Mouse (Mus musculus): ENCODE data around the gene Cplx2.

Cplx2 gene

DNA sequence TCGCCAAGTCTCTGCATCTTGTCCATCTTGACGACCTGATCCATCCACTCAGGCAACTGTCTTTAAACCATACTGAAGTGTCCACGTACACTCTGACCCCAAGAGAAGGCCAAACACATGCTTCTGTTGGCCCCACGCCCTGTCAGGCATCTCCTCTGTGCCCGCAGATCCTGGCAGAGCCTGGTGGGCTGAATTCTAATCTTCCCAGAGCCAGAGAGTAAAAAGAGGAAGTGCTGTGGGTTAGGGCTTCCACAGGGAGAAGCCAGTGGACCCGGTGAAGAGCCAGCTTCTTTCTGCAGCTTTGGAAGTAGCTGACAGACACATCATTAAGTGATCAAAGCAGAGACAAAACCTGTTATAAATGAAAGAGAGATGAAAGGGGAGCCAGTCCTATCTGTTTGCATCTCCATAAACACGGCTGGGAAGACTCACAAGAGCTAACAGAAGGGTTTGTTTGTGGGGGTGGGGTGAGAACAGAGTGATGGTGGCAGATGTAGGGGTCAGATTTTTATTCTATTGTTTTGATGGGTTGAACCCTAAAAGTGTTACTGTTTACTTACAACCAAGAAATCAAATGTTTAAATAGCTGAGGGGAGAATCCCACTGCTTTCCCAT, 29.5 kb downstream of the Cplx2 start:
- in situ Hi-C loops (cut with MboI; ENCODE audit: unreplicated experiment in 2 of 2), result no loop called here

DNA sequence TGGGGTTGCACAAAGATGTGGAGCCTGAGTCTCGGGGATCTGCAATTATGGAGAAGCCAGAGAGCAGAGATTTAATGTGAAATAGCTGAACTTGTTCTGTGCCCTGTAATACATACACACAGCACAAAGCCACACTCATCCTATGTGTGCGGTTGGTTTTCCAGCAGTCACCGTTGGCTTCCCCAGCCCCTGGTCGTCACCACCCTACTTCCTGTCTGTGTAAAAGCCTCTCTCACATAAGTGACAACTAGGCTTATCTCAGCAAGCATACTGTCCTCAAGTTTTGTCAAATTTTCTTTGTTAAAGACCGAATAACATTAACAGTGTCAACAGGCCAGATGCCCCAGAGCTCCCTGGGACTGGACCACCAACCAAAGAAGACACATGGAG, 30.0 kb downstream of the Cplx2 start:
- in situ Hi-C loops (cut with MboI; ENCODE audit: unreplicated experiment in 2 of 2), result no loop called here

DNA sequence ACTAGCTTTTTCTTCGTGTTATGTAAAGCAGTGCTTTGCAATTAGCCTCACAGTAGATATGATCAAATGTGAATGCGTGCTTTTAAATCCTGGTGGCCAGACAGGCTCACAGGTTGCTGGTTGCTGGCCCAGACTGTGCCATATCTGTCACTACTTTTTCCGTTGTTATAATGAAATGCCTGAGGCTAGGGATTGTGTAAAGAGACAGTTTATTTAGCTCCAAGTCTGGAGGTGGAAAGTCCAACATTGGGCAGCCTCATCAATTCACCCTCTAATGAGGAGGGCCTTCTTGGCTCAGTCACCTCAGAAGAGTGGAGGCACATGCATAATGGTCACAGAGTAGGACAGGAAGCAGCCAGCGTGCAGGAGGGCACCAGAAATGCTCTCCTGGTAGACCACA, 31.2 kb downstream of the Cplx2 start:
- in situ Hi-C loops (cut with MboI; ENCODE audit: unreplicated experiment in 2 of 2), result no loop called here

DNA sequence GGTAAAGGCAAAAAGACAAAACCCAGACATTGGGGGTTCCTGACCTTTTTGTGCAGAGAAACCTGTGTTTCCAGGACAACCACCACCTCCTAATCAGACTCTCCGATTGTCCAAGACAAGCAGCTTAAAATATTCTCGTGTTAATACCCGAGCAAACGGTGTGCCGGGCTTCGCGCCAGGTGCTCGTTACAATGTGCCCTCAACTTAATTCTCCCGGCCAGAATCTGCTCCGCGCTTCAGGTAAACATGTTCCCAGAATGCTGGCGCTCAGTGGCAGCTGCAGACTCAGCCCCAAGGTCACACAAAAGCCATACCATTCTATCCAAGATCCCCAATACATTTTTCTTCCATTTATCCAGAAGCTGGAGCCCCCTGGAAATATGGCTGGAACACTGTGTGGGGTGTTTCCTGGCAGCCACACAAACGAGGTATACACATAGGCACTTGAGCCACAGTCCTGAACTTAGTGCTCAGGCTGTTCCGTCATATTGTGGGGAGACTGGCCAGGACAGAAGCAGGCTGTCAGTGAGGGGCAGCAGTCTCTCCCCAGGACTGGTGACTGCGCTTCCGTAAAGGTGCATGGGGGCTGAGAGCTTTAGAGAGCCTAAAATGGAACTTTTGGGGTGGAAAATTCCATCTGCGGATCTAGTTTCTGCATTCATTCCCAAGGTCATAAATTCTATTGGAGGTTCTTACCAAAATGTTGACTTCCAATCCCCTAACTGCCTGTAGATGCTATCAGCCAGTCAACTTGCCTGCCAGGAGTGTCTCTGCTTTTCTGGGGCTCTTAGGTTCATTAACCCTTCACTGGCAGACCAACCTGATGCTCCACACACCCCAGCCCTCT, 32.3 kb downstream of the Cplx2 start:
- in situ Hi-C loops (cut with MboI; ENCODE audit: unreplicated experiment in 2 of 2), result no loop called here

DNA sequence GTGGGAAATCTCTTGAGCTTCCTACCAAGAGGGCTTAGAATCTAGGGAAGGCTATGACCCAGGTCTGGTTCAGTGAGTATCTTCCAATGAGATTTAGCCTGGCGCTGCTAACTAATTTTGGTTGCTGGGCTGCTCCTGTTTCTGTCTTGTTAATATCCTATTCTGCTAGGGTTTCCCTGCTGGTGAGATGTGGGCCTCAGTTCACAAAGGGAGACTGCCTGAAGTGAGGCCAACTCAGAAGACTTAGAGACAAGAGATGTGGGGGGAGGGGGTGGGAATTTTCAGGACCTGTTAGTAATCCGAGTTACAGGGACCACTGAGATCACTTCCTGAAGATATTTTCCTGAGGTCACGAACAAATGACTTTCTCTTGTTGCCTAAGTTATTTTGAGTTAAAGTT, 33.1 kb downstream of the Cplx2 start:
- in situ Hi-C loops (cut with MboI; ENCODE audit: unreplicated experiment in 2 of 2), result no loop called here

DNA sequence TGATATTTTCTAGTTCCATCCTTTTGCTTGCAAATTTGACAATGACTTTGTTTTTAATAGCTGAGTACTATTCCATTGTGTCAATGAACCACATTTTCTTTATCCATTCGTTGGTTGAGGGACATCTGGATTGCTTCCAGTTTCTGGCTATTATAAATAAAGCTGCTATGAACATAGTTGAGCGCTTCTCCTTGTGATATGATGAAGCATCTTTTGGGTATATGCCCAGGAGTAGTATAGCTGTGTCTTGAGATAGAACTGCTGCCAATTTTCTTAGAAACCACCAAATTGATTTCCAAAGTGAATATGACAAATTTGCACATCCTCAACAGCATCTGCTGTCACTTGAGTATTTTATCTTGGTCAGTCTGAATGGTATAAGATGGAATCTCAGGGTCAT, 34.7 kb downstream of the Cplx2 start:
- in situ Hi-C loops (cut with MboI; ENCODE audit: unreplicated experiment in 2 of 2), result no loop called here

DNA sequence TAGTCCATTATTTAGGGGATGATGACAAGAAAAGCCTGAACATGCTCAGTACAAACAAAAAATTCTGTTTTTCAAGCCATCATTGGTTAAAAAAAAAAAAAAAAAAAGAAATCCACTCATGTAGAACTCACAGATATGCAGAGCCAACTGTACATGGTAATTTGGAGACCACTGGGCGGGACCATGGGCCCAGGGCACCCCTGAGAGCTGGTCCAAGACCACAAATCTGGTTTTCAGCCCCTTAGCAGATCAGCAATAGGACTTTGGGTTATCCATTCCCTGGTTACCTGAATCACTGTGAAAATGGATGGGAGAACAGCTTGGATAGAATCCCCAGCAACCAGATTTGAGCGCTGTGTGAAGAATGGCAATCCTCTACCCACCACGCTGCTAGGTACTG, 40.5 kb downstream of the Cplx2 start:
- in situ Hi-C loops (cut with MboI; ENCODE audit: unreplicated experiment in 2 of 2), result no loop called here

DNA sequence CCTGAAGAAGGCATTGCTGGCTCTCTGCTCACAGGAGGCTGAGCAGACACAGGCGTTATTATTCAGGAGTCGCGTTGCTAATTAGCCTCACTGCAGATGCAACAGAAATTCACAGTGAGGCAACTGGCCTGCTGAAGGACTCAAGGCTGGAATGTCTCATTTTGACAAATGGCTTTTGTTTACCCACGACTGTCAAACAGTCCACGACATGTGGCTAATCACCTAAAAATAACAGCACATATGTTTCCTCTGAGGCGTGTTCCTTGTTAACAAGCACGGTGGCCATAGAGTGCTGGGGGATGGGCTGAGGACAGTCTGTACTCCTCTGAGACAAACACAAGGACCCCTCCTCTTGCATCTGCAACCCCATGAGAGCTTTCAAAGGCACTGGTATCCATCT, 41.1 kb downstream of the Cplx2 start:
- in situ Hi-C loops (cut with MboI; ENCODE audit: unreplicated experiment in 2 of 2), result no loop called here

DNA sequence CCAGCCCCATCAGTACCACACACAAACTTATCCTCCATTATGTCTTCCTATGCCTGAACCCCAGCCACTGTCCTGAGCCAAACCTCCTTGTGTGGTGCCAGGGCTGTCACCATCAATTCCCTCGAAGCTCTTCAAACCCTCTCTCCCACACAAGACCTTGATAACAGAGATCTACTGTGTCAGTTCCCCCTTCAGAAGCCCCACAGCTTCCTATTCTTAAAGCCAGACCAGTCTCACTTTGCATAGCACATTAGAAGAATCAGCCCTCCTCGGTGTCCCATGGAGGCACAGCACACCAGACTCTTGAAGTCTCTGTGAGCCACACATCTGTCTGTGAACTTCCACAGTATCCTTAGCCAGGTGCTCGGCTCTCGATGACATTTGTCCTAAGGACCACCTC, 41.6 kb downstream of the Cplx2 start:
- in situ Hi-C loops (cut with MboI; ENCODE audit: unreplicated experiment in 2 of 2), result no loop called here

DNA sequence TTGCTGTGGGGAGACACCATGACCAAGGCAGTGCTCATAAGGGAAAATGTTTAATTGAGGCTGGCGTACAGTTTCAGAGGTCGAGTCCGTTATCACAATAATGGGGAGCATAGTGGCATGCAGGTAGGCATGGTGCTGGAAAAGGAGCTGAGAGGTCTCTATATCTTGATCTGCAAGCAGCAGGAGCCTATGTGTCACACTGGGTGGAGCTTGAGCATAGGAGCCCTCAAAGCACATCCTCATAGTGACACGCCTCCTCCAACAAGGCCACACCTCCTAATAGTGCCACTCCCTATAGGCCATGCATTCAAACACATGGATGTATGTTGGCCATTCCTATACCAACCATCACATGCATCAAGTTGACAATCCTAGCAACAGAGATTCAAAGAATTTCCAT, 43.9 kb downstream of the Cplx2 start:
- in situ Hi-C loops (cut with MboI; ENCODE audit: unreplicated experiment in 2 of 2), result no loop called here

DNA sequence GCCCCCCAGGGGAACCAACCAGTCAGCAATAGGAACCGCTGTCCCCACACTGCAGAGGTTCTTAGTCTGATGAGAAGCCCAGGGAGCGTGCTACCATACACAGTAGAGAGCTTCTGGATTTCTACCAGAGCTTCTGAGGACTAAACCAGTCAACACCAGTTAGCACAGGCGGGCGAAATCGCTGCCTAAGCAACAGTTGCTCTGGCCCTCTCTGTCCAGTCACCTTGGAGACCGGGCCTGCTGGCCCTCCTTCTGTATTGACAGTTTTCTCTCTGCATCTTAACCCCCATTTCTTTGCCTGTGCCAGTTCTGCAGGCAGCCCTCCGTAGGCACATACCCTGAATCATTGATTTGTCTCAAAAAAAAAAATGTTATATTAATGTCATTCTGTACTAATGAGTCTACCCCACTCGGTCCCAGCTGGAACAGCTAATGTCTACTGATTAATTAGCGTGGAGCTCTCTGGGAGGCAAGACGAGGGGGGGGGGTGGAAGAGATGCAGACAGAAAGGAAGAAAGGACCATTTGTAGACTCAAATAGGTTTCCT, 47.7 kb downstream of the Cplx2 start:
- in situ Hi-C loops (cut with MboI; ENCODE audit: unreplicated experiment in 2 of 2), result no loop called here

DNA sequence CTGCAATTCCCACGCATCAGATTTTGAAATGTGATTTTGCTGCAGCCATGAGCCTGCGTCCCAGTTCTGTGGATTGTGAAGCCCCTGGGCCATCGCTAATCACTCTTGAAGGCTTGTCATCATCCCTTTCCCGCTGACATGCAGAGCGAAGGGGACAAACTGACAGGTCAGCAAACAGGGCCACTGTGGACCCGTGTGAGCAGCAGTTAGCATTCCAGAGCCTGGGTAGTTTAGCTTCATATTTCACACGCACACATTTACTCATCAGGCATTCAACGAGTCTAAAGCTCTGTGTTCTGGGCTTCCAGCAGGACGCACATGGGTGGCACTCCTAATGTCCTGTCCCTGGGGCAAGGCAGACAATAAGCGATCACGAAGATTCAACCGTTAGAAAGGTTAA, 49.1 kb downstream of the Cplx2 start:
- in situ Hi-C loops (cut with MboI; ENCODE audit: unreplicated experiment in 2 of 2), result no loop called here

DNA sequence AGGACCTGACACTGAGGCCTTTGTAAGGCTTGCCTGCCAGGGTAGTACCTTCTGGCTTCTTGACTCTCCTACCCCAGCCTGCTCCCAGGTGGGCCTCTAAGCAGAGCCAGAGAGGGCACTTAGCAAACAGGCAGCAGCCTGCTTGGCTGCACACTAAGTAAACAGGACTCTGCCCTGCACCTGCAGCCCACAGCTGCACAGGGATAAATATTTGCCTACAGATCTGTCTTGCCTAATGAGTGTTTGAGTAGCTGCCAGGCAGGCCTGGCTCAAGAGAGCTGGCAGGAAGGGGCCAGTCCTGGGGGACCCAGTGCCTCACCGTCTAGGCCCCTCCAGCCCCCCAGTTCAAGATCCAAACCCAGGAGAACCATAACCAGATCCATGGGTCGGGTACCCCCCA, 54.1 kb downstream of the Cplx2 start:
- in situ Hi-C loops (cut with MboI; ENCODE audit: unreplicated experiment in 2 of 2), result loop anchor here in 1 of 2 experiments (5.0 kb wide), 1 partner anchor 53 kb away; the partner anchor contains the start of gene Cplx2

DNA sequence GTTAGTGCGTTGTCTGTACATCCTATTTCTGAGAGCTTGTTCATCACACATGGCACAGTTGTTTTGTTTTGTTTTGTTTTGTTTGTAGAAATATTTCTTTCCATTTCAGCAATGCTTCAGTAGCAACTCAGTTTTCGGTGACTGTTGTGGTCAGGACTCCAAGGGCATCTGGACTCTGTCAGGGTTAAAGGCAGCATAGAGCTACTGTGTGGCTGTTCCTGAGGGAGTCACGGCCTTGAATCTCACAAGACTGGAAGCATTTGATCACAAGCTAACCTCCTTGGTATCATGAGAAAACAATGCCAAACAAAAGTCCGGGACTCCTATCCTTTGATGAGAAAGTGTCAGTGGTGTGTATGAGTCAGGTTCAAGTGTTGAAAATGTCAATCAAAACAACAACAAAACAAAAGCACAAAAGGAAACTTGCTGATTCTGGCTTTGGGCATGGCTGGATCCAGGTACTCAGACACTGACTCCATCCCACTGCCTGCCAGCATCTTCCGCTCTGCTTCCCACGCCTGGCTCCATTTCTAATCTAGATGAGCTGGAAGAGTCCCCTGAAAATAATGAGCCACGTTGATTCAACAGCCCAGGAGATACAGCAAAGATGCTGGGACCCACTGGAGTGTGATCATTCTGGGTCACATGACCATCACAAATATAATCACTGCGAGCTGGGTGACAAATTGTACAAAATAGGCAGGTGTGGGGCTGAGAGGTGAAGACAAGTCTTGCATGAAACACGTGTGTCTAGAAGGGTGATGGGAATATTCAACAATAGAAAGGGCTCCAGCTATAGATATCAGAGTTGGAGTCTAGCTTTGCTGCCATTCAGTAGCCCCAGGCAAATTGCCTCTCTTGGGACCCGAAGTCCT, 55.9 kb downstream of the Cplx2 start:
- in situ Hi-C loops (cut with MboI; ENCODE audit: unreplicated experiment in 2 of 2), result loop anchor here in 1 of 2 experiments (5.0 kb wide), 1 partner anchor 55 kb away; the partner anchor contains the start of gene Cplx2

DNA sequence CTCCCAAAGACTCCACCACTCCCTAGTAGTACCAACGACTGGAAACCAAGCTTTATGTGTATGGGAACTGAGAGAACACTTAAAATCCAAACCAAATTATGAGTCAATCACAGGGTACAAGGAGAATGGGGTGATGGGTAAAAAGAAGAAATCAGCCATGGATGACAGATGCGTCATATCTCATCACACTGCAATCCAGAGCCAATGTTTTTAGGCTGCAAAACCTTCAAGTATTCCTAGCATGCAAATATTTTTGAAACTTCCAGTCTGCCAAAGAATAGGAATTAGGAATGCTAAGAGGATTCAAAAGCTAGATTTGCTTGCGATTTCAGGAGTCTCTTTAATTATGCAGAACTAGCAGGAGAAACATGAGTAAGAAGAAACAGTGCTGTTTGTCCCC, 57.6 kb downstream of the Cplx2 start:
- in situ Hi-C loops (cut with MboI; ENCODE audit: unreplicated experiment in 2 of 2), result loop anchor here in 1 of 2 experiments (5.0 kb wide), 1 partner anchor 56 kb away; the partner anchor contains the start of gene Cplx2

DNA sequence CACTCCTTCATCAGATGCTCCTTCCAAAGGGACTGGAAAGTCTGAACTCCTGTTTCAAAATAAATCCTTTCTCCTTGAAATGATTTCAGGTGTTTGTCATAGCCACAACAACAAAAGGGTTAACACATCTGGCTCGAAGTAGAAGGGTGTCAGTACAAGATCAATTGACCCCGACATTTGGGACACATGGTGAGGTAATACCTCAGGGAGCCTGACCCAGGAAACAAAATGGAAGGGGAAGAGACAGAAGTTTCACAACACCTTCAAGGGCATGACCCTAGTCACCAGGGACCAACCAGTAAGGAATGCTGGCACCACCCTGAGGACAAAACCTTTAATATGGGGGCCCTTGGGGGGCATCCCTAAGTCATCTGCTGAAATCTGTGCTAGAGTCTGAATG, 58.9 kb downstream of the Cplx2 start:
- in situ Hi-C loops (cut with MboI; ENCODE audit: unreplicated experiment in 2 of 2), result no loop called here

DNA sequence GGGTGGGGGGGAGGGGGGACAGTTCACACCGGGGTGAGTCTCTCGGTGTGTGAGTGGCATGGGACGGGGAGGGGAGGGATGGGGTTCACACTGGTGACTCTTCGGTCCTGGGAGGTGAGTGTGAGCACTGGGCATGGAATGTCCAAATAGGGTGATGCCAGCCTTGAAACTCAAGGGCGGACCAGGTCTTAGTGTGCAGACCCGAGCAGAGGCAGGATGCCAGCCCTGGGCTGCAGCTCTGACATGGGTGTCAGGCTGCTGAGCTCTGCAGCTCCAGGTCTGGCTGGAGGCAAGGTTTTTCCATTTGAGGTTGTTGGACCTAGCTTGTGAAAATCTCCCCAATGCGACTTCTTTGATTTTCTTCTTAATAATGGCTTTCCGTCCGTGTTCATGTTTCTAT, 60.0 kb downstream of the Cplx2 start:
- in situ Hi-C loops (cut with MboI; ENCODE audit: unreplicated experiment in 2 of 2), result no loop called here
